Mouse (Mus musculus) liver, postnatal 0 days (tissue): ENCODE results near the gene March6. TPM values are rescaled to one million over a fixed set of nuclear protein-coding genes. Genes with fewer than 3 reads are reported as not detected.

ENCODE experiments used
- ATAC-seq: fragments of 200-750 bp; cut with Nextera tagmentation; 2 replicates; pipeline ENCODE4 v1.8.0; 2017; ENCODE audit warnings: mild to moderate bottlenecking, moderate library complexity
- DNase-seq: peaks from one replicate; pipeline ENCODE4 v3.0.0-alpha.2; 2016
- H3K27ac ChIP-seq: fragments of 300-500 bp; sonication (generic); 2 replicates; pipeline ENCODE4 v1.5.1; 2014; ENCODE audit warnings: antibody characterized with exemption, moderate library complexity, mild to moderate bottlenecking, low read depth
- H3K27me3 ChIP-seq: fragments of 300-500 bp; sonication (generic); 2 replicates; pipeline ENCODE4 v1.6.1; 2014; ENCODE audit warnings: low read length, control low read depth, mixed read lengths; ENCODE audit not compliant: insufficient read depth
- H3K36me3 ChIP-seq: fragments of 300-500 bp; sonication (generic); replicated peaks from 2 replicates; pipeline ENCODE4 v1.6.1; 2014; ENCODE audit warnings: mild to moderate bottlenecking, control low read depth, low read length, moderate library complexity, mixed read lengths; ENCODE audit not compliant: insufficient read depth
- H3K4me1 ChIP-seq: fragments of 300-500 bp; sonication (generic); 2 replicates; pipeline ENCODE4 v1.6.1; 2014; ENCODE audit warnings: antibody characterized with exemption, mild to moderate bottlenecking, control low read depth; ENCODE audit not compliant: insufficient read depth
- H3K4me2 ChIP-seq: fragments of 300-500 bp; sonication (generic); 2 replicates; pipeline ENCODE4 v1.6.1; 2014; ENCODE audit warnings: low read depth, mild to moderate bottlenecking, low read length, moderate library complexity, mixed read lengths
- H3K4me3 ChIP-seq: fragments of 300-500 bp; sonication (generic); 2 replicates; pipeline ENCODE4 v1.5.1; 2014; ENCODE audit warnings: low read depth, low read length
- H3K9ac ChIP-seq: fragments of 300-500 bp; sonication (generic); replicated peaks from 2 replicates; pipeline ENCODE4 v1.6.1; 2014; ENCODE audit warnings: mild to moderate bottlenecking, moderate library complexity
- H3K9me3 ChIP-seq: fragments of 300-500 bp; sonication (generic); 2 replicates; pipeline ENCODE4 v1.6.1; 2016; ENCODE audit warnings: mild to moderate bottlenecking, control low read depth, low read length, mixed read lengths
- CTCF ChIP-seq: sonication (generic); IDR thresholded peaks from 2 replicates; pipeline ENCODE4 v1.5.1; 2016; ENCODE audit warnings: antibody characterized with exemption, low read depth
- EP300 ChIP-seq: IDR thresholded peaks from 2 replicates; pipeline ENCODE4 v1.6.1; 2016; ENCODE audit warnings: antibody characterized with exemption, low read depth, mild to moderate bottlenecking
- WGBS: fragments of 180-500 bp; shearing (Covaris S2); extraction: QIAGEN DNeasy Blood & Tissue Kit; methylation state at CpG from one replicate; pipeline ENCODE4 v1.1.7; 2014; ENCODE audit not compliant: insufficient replicate concordance; 5-methylcytosine and 5-hydroxymethylcytosine counted together
- polyA plus RNA-seq: library from polyadenylated mRNA; unstranded; fragments of >200 nt; fragmentation: Nextera tagmentation; extraction: Ambion mirVana; gene quantifications from 2 replicates; pipeline ENCODE4 v1.2.1, GENCODE M21; 2015

The March6 gene
- polyA plus RNA-seq, 1 experiment from 2014 or later: 17.3 TPM

DNA sequence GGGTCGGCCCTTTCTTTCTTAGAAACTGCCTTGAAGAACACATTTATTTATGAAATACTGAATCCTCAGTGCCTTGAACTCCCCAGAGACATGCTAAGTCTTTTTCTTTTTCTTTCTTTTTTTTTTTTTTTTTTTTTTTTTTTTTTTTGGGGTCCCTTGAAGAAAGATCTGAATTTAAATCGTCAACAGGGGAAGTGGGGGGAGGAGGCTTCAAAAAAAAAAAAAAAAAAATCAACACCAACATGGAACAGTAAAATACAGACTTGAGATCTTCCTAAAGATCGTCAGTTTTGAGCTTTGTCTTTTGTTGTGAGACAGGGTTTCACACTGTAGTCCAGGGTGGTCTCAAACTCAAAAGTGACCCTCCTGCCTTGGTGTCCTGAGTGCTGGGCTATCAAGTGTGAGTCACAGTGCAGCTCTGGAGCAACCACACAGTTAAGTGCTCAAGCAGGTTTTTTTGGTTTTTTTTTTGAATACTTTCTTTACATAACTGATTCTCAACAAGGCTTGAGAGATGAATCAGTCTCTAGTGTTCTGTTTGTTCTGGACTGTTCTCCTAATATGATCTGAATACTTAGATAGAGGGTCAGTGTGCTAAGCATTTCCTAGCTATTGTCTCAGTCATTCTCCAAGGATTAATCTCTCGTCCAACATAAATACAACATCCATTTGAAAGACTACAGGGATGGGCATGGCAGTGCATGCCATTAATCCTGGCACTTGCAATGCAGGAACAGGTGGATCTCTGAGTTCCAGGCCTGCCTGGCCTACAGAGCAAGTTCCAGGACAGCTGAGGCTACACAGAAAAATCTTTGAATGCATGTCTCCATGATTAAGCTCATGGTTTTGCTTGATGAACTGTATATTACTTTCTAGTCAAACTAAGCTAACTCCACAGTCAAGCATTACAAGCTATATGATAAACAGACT is 57.9 kb downstream of the March6 start:
- Histone ChIP-seq H3K4me1 (no peaks in the 10 kb centered on the region), H3K27me3 (no peaks in the 10 kb centered on the region), H3K27ac (no peak overlapping the region), H3K9me3 (no peaks in the 10 kb centered on the region), H3K4me3 (no peak overlapping the region), H3K4me2 (no peak overlapping the region), H3K9ac (no peak overlapping the region), H3K36me3 (peaks cover 60% of the 10 kb centered on the region)
- 71% methylated on average over 4 of the region's 4 CpGs for WGBS
- no peak for DNase-seq
- no peak for TF ChIP-seq EP300
- no peak for TF ChIP-seq CTCF
- no peak for ATAC-seq

DNA sequence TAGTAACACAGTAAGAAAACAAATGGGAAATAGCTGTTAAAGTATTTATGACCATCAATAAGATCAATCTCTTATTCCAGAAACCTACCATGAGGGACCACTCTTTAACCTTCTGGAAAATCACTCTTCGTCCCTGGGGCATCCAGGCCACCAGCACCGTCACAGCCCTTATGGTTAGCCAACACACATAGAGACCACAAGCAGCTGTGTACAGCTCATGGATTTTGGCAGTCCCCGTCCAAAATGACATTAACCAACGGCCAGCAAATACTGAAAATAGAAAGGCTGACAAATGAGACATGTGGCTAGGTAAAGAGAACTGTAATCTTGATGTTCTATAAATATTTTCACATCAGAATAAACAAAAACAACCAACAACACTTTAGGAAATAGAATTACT is 59.3 kb downstream of the March6 start:
- no peak for TF ChIP-seq EP300
- no peak for TF ChIP-seq CTCF
- H3K36me3 ChIP-seq: peaks cover 52% of the 10 kb centered on the region
- H3K9ac ChIP-seq: no peak overlapping the region
- H3K4me3 ChIP-seq: no peak overlapping the region
- no peak for DNase-seq
- H3K9me3 ChIP-seq: no peaks in the 10 kb centered on the region
- ATAC-seq: no peak
- H3K27ac ChIP-seq: no peak overlapping the region
- H3K27me3 ChIP-seq: no peaks in the 10 kb centered on the region
- H3K4me2 ChIP-seq: no peak overlapping the region
- no peaks in the 10 kb centered on the region for H3K4me1 ChIP-seq
- WGBS: 86% methylated on average over 4 of the region's 4 CpGs

DNA sequence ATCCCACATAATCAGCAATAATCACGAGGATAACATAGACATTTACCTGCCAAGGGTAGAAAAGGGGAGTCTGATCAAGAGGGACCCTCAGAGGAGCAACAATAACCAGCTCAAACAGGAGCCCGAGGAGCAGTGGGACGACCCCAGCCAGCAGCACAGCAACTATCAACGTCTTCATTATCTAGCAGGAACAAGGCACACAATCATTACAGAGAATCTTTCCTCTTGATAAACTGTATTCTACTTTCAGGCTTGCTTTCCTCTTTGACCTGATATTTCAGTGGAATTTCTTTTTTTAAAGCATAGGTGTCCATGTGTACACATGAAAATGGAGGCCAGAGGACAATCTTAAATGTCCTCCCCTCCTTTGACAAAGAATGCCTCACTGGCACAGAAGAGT is 61.4 kb downstream of the March6 start:
- H3K9me3 ChIP-seq: no peaks in the 10 kb centered on the region
- H3K9ac ChIP-seq: no peak overlapping the region
- no peak for ATAC-seq
- TF ChIP-seq EP300: no peak
- no peak for TF ChIP-seq CTCF
- peaks cover 58% of the 10 kb centered on the region for H3K36me3 ChIP-seq
- WGBS: 68% methylated on average over 4 of the region's 4 CpGs
- no peak overlapping the region for H3K4me3 ChIP-seq
- H3K27ac ChIP-seq: no peak overlapping the region
- no peak overlapping the region for H3K4me2 ChIP-seq
- H3K27me3 ChIP-seq: no peaks in the 10 kb centered on the region
- DNase-seq: no peak
- no peaks in the 10 kb centered on the region for H3K4me1 ChIP-seq

DNA sequence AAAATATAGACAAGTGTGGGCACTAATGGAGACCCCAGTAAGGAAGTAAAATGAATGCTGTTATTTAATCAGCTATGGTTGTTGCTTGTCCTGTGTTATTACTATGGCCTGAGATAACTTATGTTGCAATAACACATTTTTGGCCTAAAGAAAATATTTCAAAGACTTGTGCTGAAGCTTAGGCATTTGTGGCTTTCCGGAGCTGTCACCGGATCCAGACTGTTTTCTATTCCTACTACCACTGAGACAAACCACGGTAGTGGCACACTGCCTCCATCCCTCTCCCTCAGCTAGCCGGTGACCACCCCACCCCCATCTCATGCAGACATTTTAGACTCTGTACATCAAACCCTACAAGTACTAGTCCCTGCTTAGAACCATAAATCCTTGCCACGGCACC is 62.0 kb downstream of the March6 start:
- H3K36me3 ChIP-seq: peaks cover 57% of the 10 kb centered on the region

DNA sequence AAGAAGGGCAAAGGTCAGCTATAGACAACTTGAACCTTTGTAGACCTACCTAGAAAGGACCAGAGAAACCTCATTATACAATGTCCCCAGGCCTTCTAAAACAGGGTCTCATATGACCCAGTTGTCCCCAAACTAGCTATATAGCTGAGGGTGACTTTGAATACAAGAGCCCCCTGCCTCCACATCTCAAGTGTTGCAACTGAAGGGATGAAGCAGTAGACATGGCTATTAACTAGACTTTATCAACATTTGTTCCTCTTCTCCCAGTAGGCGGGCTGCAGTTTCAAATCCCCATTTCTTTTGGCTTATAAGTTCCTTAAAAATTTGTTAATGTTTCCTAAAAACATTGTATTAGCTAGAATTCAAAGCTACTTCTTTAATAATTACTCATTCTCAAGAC is 64.1 kb downstream of the March6 start:
- no peaks in the 10 kb centered on the region for H3K27me3 ChIP-seq
- DNase-seq (no peak), ATAC-seq (no peak)
- H3K4me3 ChIP-seq: no peak overlapping the region
- H3K4me2 ChIP-seq: no peak overlapping the region
- TF ChIP-seq EP300: no peak
- TF ChIP-seq CTCF: no peak
- no peaks in the 10 kb centered on the region for H3K4me1 ChIP-seq
- no peak overlapping the region for H3K27ac ChIP-seq
- no peaks in the 10 kb centered on the region for H3K9me3 ChIP-seq
- peaks cover 67% of the 10 kb centered on the region for H3K36me3 ChIP-seq
- H3K9ac ChIP-seq: no peak overlapping the region
- 88% methylated on average over 1 of the region's 1 CpGs for WGBS

More for the DNA sequence above, 62.0 kb downstream of the March6 start:
- Histone ChIP-seq H3K27me3 (no peaks in the 10 kb centered on the region), H3K9me3 (no peaks in the 10 kb centered on the region), H3K27ac (no peak overlapping the region), H3K4me3 (no peak overlapping the region), H3K4me1 (no peaks in the 10 kb centered on the region), H3K4me2 (no peak overlapping the region), H3K9ac (no peak overlapping the region)
- 83% methylated on average over 5 of the region's 5 CpGs for WGBS
- no peak for ATAC-seq
- TF ChIP-seq CTCF (no peak), EP300 (no peak)
- no peak for DNase-seq

DNA sequence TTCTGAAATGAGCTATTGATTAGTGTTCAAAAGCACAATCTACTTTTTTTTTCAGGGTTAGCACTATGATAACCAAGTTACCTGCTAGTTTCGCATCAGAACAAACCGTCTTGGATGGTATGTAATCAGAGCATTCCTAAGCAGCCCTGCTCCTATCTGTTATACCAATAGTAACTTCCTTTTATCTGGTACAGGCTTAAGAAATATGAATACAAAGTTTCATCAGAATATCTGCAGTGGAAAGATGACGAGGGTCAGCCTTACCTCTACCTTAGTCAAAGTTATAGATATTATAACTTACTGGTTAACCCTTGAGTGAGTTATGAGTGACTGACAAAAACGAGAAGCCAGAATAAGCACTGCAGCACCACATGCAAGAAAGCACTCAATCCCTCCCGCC is 64.6 kb downstream of the March6 start:
- no peaks in the 10 kb centered on the region for H3K9me3 ChIP-seq
- H3K4me1 ChIP-seq: no peaks in the 10 kb centered on the region
- H3K36me3 ChIP-seq: peaks cover 71% of the 10 kb centered on the region
- ATAC-seq (no peak), DNase-seq (no peak)
- H3K4me2 ChIP-seq: no peak overlapping the region
- no peaks in the 10 kb centered on the region for H3K27me3 ChIP-seq
- no peak overlapping the region for H3K9ac ChIP-seq
- WGBS: 86% methylated on average over 5 of the region's 5 CpGs
- no peak overlapping the region for H3K4me3 ChIP-seq
- no peak overlapping the region for H3K27ac ChIP-seq
- TF ChIP-seq CTCF (no peak), EP300 (no peak)
